Mouse (Mus musculus) forebrain, embryonic 11.5 days (tissue): ENCODE measurements around the gene Plekha5. TPM values are rescaled to one million over a fixed set of nuclear protein-coding genes. Genes with fewer than 3 reads are reported as not detected.
A peak's percentile ranks its signal among the peaks of the same experiment; 100 is the strongest.
"Not testable (repeated sequence)": the region's sequence is repeated elsewhere in the genome, so short reads cannot be mapped to it uniquely, and the experiment has no call there.

Source experiments
- ATAC-seq: fragments of 200-750 bp; cut with Nextera tagmentation; replicated peaks from 2 replicates; pipeline ENCODE4 v1.8.0; 2017; ENCODE audit warnings: moderate TSS enrichment; ENCODE audit not compliant: low FRiP score
- DNase-seq: peaks from one replicate; pipeline ENCODE4 v3.0.0-alpha.2; 2017; ENCODE audit warnings: low spot score
- H3K27ac ChIP-seq: fragments of 300-500 bp; sonication (generic); 2 replicates; pipeline ENCODE4 v1.5.1; 2014; ENCODE audit warnings: low read depth, low read length
- H3K27me3 ChIP-seq: fragments of 300-500 bp; sonication (generic); 2 replicates; pipeline ENCODE4 v1.6.1; 2014; ENCODE audit warnings: mild to moderate bottlenecking, low read length, mixed read lengths; ENCODE audit not compliant: control insufficient read depth, insufficient read depth
- H3K36me3 ChIP-seq: fragments of 300-500 bp; sonication (generic); 2 replicates; pipeline ENCODE4 v1.6.1; 2014; ENCODE audit warnings: mild to moderate bottlenecking, low read length, moderate library complexity, mixed read lengths; ENCODE audit not compliant: control insufficient read depth, insufficient read depth
- H3K4me1 ChIP-seq: fragments of 300-500 bp; sonication (generic); replicated peaks from 2 replicates; pipeline ENCODE4 v1.6.1; 2014; ENCODE audit warnings: low read length, mixed read lengths; ENCODE audit not compliant: control insufficient read depth, insufficient read depth
- H3K4me2 ChIP-seq: fragments of 300-500 bp; sonication (generic); 2 replicates; pipeline ENCODE4 v1.6.1; 2014; ENCODE audit warnings: low read depth, mild to moderate bottlenecking, low read length, moderate library complexity, mixed read lengths; ENCODE audit not compliant: severe bottlenecking
- H3K4me3 ChIP-seq: fragments of 300-500 bp; sonication (generic); 2 replicates; pipeline ENCODE4 v1.5.1; 2014; ENCODE audit warnings: low read depth, low read length
- H3K9ac ChIP-seq: fragments of 300-500 bp; sonication (generic); 2 replicates; pipeline ENCODE4 v1.6.1; 2014; ENCODE audit warnings: low read length
- H3K9me3 ChIP-seq: fragments of 300-500 bp; sonication (generic); 2 replicates; pipeline ENCODE4 v1.6.1; 2016; ENCODE audit warnings: low read length, mixed read lengths; ENCODE audit not compliant: control insufficient read depth
- WGBS: fragments of 180-500 bp; shearing (Covaris S2); extraction: QIAGEN DNeasy Blood & Tissue Kit; methylation state at CpG from one replicate; pipeline ENCODE4 v1.1.7; 2014; 5-methylcytosine and 5-hydroxymethylcytosine counted together
- polyA plus RNA-seq: library from polyadenylated mRNA; unstranded; fragments of >200 nt; fragmentation: Nextera tagmentation; extraction: Ambion mirVana; gene quantifications from 2 replicates; pipeline ENCODE4 v1.2.1, GENCODE M21; 2014

Gene Plekha5
- polyA plus RNA-seq, 1 experiment from 2014 or later, result 63.1 TPM

DNA sequence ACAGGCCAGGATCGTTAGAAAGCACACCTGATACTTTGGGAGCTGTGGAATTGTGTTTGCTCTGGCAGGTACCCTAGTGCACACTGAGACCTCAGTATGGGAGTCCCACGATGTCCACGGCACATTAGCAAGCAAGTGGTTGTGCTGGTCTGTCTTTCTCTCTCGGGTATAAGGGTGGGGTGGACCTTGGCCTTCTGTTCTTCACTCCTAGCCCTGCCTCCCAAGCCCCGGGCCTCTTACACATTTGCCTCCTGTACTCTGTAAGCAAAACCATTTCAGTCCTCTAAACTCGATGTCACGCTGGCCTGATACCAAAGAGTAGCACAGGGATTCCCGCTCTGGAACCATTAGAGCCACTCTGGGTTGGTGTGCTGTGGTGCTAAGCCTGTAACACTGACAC lies 168.9 kb downstream of the Plekha5 start:
- H3K9ac ChIP-seq, result no peak overlapping the region
- peaks cover 2% of the 10 kb centered on the region; the same call in 1 of the 2 replicates for H3K36me3 ChIP-seq
- H3K4me3 ChIP-seq, result no peak overlapping the region
- no peaks in the 10 kb centered on the region for H3K4me1 ChIP-seq
- ATAC-seq, result no peak
- no peak overlapping the region for H3K27ac ChIP-seq
- no peaks in the 10 kb centered on the region for H3K9me3 ChIP-seq
- no peaks in the 10 kb centered on the region for H3K27me3 ChIP-seq
- no peak for DNase-seq
- whole genome bisulfite sequencing, result 92% methylated on average over 8 of the region's 8 CpGs
- no peak overlapping the region for H3K4me2 ChIP-seq

DNA sequence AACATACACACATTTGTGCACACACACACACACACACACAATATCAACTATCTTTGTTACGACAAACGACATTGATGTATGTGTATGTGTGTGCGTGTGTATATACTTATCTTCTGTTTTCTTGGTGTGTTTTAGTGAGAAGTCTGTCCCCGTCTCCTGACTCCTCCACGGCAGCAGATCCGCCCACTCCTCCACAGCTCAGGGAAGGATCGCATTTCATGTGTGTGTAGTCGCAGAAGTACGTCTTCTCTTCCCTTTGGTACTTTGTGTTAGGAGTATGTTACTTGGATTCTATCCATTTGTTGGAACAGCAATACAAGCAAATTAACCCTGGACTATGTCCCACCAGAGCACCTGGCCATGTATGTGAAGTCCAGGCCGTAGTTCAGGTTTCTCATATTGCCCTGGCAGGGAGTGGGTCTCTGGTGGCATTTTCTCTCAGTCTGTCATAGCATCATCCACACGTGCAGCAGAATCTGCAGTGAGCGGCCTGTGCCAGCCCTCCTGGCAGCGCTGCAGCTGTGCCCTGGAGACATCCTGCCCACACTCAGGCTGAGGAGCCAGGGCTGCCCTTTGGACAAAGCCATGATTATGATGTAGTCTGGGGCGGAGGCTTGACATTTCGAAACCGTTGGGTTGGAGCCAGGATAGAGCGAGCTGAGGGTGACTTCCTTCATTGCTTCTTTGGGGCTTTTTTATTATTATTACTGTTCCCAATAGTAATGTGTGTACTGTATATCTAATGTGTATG lies 169.7 kb downstream of the Plekha5 start:
- H3K4me2 ChIP-seq, result no peak overlapping the region
- ATAC-seq, result no peak
- H3K9ac ChIP-seq, result no peak overlapping the region
- H3K27me3 ChIP-seq, result no peaks in the 10 kb centered on the region
- no peak overlapping the region for H3K4me3 ChIP-seq
- H3K36me3 ChIP-seq, result peaks cover 2% of the 10 kb centered on the region; the same call in 1 of the 2 replicates
- DNase-seq, result no peak
- no peaks in the 10 kb centered on the region for H3K4me1 ChIP-seq
- no peak overlapping the region for H3K27ac ChIP-seq
- H3K9me3 ChIP-seq, result no peaks in the 10 kb centered on the region
- 92% methylated on average over 17 of the region's 17 CpGs for WGBS

DNA sequence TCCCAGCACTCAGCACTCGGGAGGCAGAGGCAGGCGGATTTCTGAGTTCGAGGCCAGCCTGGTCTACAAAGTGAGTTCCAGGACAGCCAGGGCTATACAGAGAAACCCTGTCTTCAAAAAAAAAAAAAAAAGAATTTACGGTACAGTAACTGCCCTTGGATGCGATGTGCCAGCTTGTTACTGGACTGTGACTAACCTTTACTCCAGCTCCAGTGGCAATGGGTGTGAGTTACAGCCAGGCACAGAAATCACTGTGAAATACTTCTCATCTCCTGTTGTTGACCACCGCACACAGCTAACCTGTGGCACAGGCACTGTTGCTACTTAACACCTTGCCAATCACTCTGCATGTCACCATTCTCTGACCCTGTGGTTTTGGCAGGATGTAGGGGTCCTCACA lies 171.7 kb downstream of the Plekha5 start:
- H3K27me3 ChIP-seq, DNase-seq, H3K27ac ChIP-seq, H3K4me3 ChIP-seq, H3K36me3 ChIP-seq, H3K4me2 ChIP-seq, H3K9me3 ChIP-seq, H3K9ac ChIP-seq, ATAC-seq, H3K4me1 ChIP-seq: not testable (repeated sequence)
- WGBS, result 95% methylated on average over 6 of the region's 6 CpGs

DNA sequence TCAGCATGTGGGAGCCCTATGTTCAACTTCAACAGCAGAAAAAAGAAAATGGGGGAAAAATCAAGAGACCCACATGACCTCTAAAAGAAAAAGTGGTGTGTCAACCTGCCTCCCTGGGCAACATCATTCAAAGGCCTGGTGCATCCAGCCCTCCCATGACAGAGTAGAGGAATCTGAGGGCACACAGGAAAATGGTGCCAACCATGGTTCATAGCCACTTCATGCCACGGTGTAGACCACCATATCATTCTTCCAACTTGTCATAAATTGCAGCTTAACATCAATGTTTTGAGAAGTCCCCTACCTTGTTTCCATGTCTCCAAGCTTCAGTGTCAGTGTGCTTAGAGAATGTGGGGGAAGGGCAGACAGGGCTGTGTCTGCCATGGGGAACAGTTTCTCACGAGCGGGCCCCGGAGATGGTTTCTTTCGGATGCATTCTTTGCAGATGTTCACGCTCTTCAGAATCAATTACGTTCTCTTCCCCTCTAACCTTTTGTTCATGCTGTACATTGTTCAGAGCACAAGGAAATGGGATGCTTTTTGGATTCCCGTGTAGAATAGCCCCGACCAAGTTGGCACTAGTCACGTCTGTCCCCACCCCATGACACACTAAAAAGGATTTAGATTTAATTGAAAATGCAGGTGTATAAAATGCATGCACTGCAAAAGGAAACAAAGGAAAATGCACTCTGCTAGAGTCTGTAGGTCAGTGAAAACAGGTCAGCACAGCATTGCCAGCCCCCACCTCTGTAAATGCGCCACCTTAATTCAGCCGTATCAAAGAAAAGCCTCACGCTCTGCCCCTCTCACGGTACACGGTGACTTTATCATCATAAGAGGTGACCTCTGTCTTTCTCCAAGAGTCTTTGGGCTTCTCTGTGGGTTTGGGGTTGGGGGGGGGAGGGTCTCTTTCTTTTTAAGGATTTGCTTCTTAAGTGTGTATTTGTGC lies 173.8 kb downstream of the Plekha5 start:
- H3K36me3 ChIP-seq, result no peaks in the 10 kb centered on the region; the same call in 1 of the 2 replicates
- no peak overlapping the region for H3K27ac ChIP-seq
- H3K9ac ChIP-seq, result no peak overlapping the region
- H3K9me3 ChIP-seq, result no peaks in the 10 kb centered on the region
- H3K4me2 ChIP-seq, result no peak overlapping the region
- H3K4me3 ChIP-seq, result no peak overlapping the region
- DNase-seq (no peak), ATAC-seq (no peak)
- no peaks in the 10 kb centered on the region for H3K4me1 ChIP-seq
- 76% methylated on average over 15 of the region's 15 CpGs for WGBS
- H3K27me3 ChIP-seq, result no peaks in the 10 kb centered on the region

DNA sequence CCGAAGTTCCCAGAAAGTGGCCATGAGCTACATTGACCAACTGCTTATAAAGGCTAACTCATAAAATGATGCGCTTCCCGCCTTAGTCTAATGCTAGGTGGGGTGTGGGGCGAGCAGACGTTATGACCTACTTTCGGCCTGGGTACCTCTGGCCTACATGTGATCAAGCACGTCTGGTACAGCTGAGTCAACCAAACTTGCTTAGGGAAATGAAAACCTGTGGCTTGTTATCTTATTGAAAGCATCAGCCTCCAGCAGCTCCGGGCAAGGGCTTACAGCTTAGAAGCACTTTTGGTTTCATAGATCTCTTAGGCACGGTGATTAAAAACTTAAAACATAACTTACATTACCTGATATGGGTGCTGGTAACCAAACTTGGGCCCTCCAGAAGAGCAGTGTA lies 174.7 kb downstream of the Plekha5 start:
- no peaks in the 10 kb centered on the region; the same call in 1 of the 2 replicates for H3K36me3 ChIP-seq
- H3K4me1 ChIP-seq, result 0 out of 2 replicates have a peak, but pooled peaks cover 3% of the 10 kb centered on the region
- DNase-seq, result no peak
- no peak overlapping the region for H3K9ac ChIP-seq
- no peak overlapping the region for H3K4me3 ChIP-seq
- no peaks in the 10 kb centered on the region for H3K27me3 ChIP-seq
- H3K4me2 ChIP-seq, result no peak overlapping the region
- 89% methylated on average over 9 of the region's 9 CpGs for WGBS
- H3K9me3 ChIP-seq, result no peaks in the 10 kb centered on the region
- no peak for ATAC-seq
- H3K27ac ChIP-seq, result no peak overlapping the region

DNA sequence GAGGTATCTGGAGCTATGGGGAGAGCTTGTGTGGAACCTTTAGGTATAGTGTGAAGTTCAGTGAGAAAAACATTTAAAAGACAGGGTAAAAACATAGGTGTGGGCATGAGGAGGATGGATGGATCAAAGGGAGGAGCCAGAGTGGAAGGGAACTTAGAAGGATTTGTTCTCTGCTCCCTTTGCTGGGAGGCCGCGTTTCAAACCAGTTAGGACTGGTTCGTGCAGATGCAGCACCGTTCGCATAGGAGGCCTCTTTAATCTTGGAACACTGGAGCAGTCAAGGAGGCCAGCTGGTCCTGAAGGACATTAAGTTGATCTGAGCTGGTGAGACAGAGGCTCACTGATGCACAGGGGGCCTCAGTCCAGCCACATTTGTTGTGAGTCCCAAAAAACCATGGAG lies 175.5 kb downstream of the Plekha5 start:
- Histone ChIP-seq H3K27ac (no peak overlapping the region), H3K9me3 (no peaks in the 10 kb centered on the region), H3K4me3 (no peak overlapping the region), H3K9ac (no peak overlapping the region), H3K27me3 (no peaks in the 10 kb centered on the region), H3K4me2 (no peak overlapping the region), H3K36me3 (no peaks in the 10 kb centered on the region; the same call in 1 of the 2 replicates), H3K4me1 (0 out of 2 replicates have a peak, but pooled peaks cover 6% of the 10 kb centered on the region)
- 92% methylated on average over 5 of the region's 5 CpGs for WGBS
- ATAC-seq (no peak), DNase-seq (no peak)

DNA sequence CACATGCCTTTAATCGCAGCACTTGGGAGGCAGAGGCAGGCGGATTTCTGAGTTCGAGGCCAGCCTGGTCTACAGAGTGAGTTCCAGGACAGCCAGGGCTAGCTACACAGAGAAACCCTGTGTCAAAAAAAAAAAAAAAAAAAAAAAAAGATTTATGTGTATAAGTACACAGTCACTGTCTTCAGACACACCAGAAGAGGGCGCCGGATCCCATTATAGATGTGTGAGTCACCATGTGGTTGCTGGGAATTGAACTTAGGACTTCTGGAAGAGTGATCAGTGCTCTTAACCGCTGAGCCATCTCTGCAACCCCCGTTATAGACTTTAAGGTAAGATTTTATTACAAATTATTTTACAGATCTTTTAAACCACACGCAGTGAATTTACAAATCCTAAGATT lies 176.8 kb downstream of the Plekha5 start:
- ATAC-seq, H3K4me1 ChIP-seq, H3K27me3 ChIP-seq, H3K9me3 ChIP-seq, H3K36me3 ChIP-seq, H3K27ac ChIP-seq, H3K4me3 ChIP-seq, H3K9ac ChIP-seq, H3K4me2 ChIP-seq, DNase-seq: not testable (repeated sequence)
- WGBS, result 94% methylated on average over 8 of the region's 8 CpGs

DNA sequence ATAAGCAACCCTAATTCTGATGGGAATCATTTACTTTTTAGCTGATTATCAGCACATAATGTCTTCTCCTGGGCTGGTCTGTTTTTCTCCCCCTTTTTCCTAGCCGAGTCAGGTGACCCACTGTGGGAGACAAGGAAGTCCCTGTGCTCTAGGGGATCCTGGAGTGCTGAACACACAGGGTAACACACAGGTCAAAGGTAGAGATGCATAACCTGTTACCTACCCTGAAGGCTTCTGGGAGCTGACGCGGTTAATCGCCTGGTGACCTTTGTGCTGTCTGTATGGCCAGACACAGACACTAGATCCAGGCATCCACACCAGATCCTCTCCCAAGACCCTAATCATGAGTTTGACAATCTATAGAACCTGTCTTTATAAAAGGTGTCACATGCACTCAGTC lies 177.3 kb downstream of the Plekha5 start:
- DNase-seq, result no peak
- no peak overlapping the region for H3K9ac ChIP-seq
- H3K27ac ChIP-seq, result no peak overlapping the region
- H3K4me1 ChIP-seq, result 0 out of 2 replicates have a peak, but pooled peaks cover 6% of the 10 kb centered on the region
- no peaks in the 10 kb centered on the region; the same call in 1 of the 2 replicates for H3K36me3 ChIP-seq
- H3K4me2 ChIP-seq, result no peak overlapping the region
- WGBS, result 91% methylated on average over 4 of the region's 4 CpGs
- H3K4me3 ChIP-seq, result no peak overlapping the region
- 0 out of 2 replicates have a peak, but pooled peaks have one; percentile 16 for ATAC-seq
- H3K9me3 ChIP-seq, result no peaks in the 10 kb centered on the region
- H3K27me3 ChIP-seq, result no peaks in the 10 kb centered on the region
